Mouse (Mus musculus) right cerebral cortex, adult 2 months (tissue): ENCODE data around the gene Cry2.
A peak's percentile ranks its signal among the peaks of the same experiment; 100 is the strongest.

Experiments used
- DNase-seq, 2 experiments: peaks; one replicate each; pipeline ENCODE4 v3.0.0; 2021 to 2022; ENCODE audit warnings: low spot score in 2 of 2

The Cry2 gene

GRCm38 (mm10) chr2:92388891-92389641 is 44.8 kb downstream of the Cry2 start:
- peak; percentile 92 to 94 for DNase-seq

- DNase-seq: no peak
Measured at GRCm38 (mm10) chr2:92388081-92388517, 45.7 kb downstream of the Cry2 start.

- DNase-seq: peak; percentile 65 to 73
Measured at GRCm38 (mm10) chr2:92387646-92388045, 46.2 kb downstream of the Cry2 start.

- no peak for DNase-seq
Measured at GRCm38 (mm10) chr2:92386821-92387570, 46.8 kb downstream of the Cry2 start.

- no peak for DNase-seq
Measured at GRCm38 (mm10) chr2:92385113-92386051, 48.5 kb downstream of the Cry2 start.

- no peak for DNase-seq
Measured at GRCm38 (mm10) chr2:92384101-92384500, 49.7 kb downstream of the Cry2 start.

- DNase-seq: no peak
Measured at GRCm38 (mm10) chr2:92382759-92383158, 51.1 kb downstream of the Cry2 start.

- no peak for DNase-seq
Measured at GRCm38 (mm10) chr2:92381901-92382588, 51.8 kb downstream of the Cry2 start, which contains the start of gene 1700029I15Rik. 1700029I15Rik (plus strand) TSS chr2:92382538.

- no peak for DNase-seq
Measured at GRCm38 (mm10) chr2:92381161-92381560, 52.7 kb downstream of the Cry2 start.

GRCm38 (mm10) chr2:92380495-92381050 is 53.3 kb downstream of the Cry2 start:
- DNase-seq: no peak

- no peak for DNase-seq
Measured at GRCm38 (mm10) chr2:92379783-92380494, 53.9 kb downstream of the Cry2 start.

- no peak for DNase-seq
Measured at GRCm38 (mm10) chr2:92377320-92377719, 56.5 kb downstream of the Cry2 start.

GRCm38 (mm10) chr2:92376300-92376699 is 57.5 kb downstream of the Cry2 start:
- no peak for DNase-seq

GRCm38 (mm10) chr2:92375788-92376187 is 58.1 kb downstream of the Cry2 start:
- DNase-seq: no peak

- DNase-seq: peak; percentile 94 to 96
Measured at GRCm38 (mm10) chr2:92375099-92375623, 58.7 kb downstream of the Cry2 start.

- DNase-seq: peak; percentile 52 to 63
Measured at GRCm38 (mm10) chr2:92374514-92374913, 59.3 kb downstream of the Cry2 start, which contains the start of the genes Pex16 and Large2. Pex16 (plus strand) TSS chr2:92374676. Large2 (minus strand) TSS chr2:92374869.

- DNase-seq: no peak
Measured at GRCm38 (mm10) chr2:92373437-92373813, 60.4 kb downstream of the Cry2 start.

GRCm38 (mm10) chr2:92372767-92373436 is 60.9 kb downstream of the Cry2 start:
- DNase-seq: no peak

GRCm38 (mm10) chr2:92371971-92372690 is 61.7 kb downstream of the Cry2 start:
- DNase-seq: no peak
